Mouse (Mus musculus) liver, adult (tissue): ENCODE results near the gene Hacd2.

Source experiments
- GATA4 ChIP-seq: IDR thresholded peaks from 2 replicates; pipeline ENCODE4 v1.6.1; 2014; ENCODE audit warnings: mild to moderate bottlenecking, low read length; ENCODE audit not compliant: insufficient replicate concordance

Hacd2 gene

DNA sequence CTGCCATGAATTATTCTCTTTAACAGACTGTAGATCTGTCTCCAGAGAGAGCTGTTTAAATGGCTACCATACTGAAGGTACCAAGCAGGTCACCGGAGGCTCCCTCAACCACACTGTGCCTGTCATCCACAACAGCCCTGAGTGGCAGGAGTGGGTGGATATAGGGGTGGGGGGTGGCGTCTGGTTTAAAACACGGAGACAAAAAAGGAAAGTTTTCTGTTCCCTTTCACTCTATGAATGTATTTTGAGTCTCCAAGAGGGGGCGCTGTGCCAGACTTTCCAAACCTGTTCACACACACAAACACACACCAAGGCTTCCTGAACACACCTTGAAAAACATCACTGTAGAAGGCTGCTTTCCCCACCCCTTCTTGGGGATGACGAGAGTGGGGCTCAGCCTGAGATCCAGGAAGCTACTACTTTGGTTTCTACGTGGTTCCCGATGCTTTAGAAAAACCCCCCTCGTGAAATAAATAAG lies 89.0 kb downstream of the Hacd2 start:
- no peak for TF ChIP-seq GATA4

GRCm38 (mm10) chr16:35113496-35113895 lies 91.3 kb downstream of the Hacd2 start:
- TF ChIP-seq GATA4: no peak

- TF ChIP-seq GATA4: no peak
These were observed 94.2 kb downstream of the Hacd2 start for GRCm38 (mm10) chr16:35116328-35116956.

- TF ChIP-seq GATA4: no peak
These were observed 95.2 kb downstream of the Hacd2 start for GRCm38 (mm10) chr16:35117436-35117835.

GRCm38 (mm10) chr16:35120603-35121002 lies 98.4 kb downstream of the Hacd2 start:
- TF ChIP-seq GATA4: no peak

GRCm38 (mm10) chr16:35127270-35127669 lies 105.0 kb downstream of the Hacd2 start:
- TF ChIP-seq GATA4: no peak

GRCm38 (mm10) chr16:35130172-35130571 lies 107.9 kb downstream of the Hacd2 start:
- TF ChIP-seq GATA4: no peak

GRCm38 (mm10) chr16:35139416-35139815 lies 117.2 kb downstream of the Hacd2 start:
- no peak for TF ChIP-seq GATA4

DNA sequence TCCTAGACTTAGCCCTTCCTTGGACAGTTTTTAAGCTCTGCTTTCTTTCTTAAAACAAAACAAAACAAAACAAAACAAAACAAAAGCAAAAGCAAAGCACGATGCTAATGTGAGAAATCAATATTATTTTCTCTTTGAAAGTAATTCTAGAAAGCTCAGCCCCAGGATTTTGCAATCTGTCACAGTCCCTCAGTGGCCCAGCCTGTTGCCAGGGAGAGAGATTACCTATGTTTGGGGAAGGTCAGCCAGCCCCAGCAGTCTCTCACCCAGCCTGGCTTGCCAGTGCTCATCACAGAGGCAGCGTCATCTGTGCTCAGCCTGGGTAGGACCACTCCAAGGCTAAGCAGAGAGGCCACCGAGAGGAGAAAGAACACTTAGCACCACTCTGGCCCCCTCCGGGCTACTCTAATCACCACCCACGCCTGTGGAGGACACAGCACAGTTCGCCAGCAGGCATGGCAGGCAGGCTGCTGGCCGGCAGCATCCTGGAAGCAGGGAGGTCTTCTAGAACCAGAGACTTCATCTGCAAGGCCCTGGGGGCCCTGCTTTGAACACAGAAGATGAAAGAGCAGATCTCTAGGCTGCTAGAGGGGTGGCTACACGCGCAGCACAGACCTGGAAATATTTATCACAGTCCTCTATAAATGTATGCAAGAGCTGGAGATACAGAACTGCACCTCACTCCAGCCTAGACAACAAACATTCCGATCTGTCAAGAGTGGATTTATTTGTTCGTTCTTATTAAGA lies 117.8 kb downstream of the Hacd2 start:
- no peak for TF ChIP-seq GATA4

DNA sequence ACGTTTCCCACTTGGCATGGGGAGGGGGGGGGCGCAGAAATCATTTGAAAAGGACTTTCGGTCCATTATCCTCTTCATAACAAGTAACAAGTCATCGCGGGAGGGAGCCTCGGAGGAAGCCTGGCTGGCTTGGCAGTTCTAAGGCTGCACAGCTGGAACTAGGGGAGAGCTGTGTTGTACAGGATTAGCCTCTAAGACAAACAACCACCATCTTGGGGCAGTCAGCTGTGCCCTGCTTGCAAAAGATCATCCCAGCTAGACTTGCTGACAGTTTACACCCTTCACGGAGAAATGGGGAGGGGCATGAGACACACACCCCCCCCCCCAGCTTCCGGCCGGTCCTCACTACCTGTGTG lies 118.4 kb downstream of the Hacd2 start:
- TF ChIP-seq GATA4: no peak

GRCm38 (mm10) chr16:35141839-35142238 lies 119.6 kb downstream of the Hacd2 start:
- no peak for TF ChIP-seq GATA4

- TF ChIP-seq GATA4: no peak
These were observed 123.9 kb downstream of the Hacd2 start for GRCm38 (mm10) chr16:35146153-35146552.

GRCm38 (mm10) chr16:35153146-35153755 lies 131.0 kb downstream of the Hacd2 start:
- no peak for TF ChIP-seq GATA4

GRCm38 (mm10) chr16:35154245-35154640 lies 132.0 kb downstream of the Hacd2 start:
- no peak for TF ChIP-seq GATA4

GRCm38 (mm10) chr16:35154641-35155390 lies 132.6 kb downstream of the Hacd2 start, which contains the start of gene Adcy5:
TSS of gene Adcy5 (plus strand) at chr16:35154877.
- no peak for TF ChIP-seq GATA4
